Mouse (Mus musculus): ENCODE results near the gene Supt4a. TPM values are rescaled to one million over a fixed set of nuclear protein-coding genes. Genes with fewer than 3 reads are reported as not detected.

Gene Supt4a
- total RNA-seq, 4 experiments from 2014 or later = 63.2 to 84.3 (median 76.2) TPM

GRCm38 (mm10) chr11:87751031-87751430 lies 13.7 kb downstream of the Supt4a start:
- no peak for DNase-seq (ENCODE audit: low spot score in 2 of 2)

- no peak for DNase-seq (ENCODE audit: low spot score in 2 of 2)
These were observed 14.2 kb downstream of the Supt4a start for GRCm38 (mm10) chr11:87751491-87751966.

- no peak for DNase-seq (ENCODE audit: low spot score in 2 of 2)
These were observed 15.0 kb downstream of the Supt4a start for GRCm38 (mm10) chr11:87752307-87752706.

- no peak for DNase-seq (ENCODE audit: low spot score in 2 of 2)
These were observed 15.9 kb downstream of the Supt4a start for GRCm38 (mm10) chr11:87753255-87753654.

GRCm38 (mm10) chr11:87753891-87754501 lies 16.6 kb downstream of the Supt4a start:
- no peak for DNase-seq (ENCODE audit: low spot score in 2 of 2)

- no peak for DNase-seq (ENCODE audit: low spot score in 2 of 2)
These were observed 17.3 kb downstream of the Supt4a start for GRCm38 (mm10) chr11:87754603-87755002.

- DNase-seq (ENCODE audit: low spot score in 2 of 2) = peak in 1 of 2 experiments; percentile 52
These were observed 18.1 kb downstream of the Supt4a start for GRCm38 (mm10) chr11:87755360-87756017.

- DNase-seq (ENCODE audit: low spot score in 2 of 2) = no peak
These were observed 19.0 kb downstream of the Supt4a start for GRCm38 (mm10) chr11:87756251-87756820.

- no peak for DNase-seq (ENCODE audit: low spot score in 2 of 2)
These were observed 19.9 kb downstream of the Supt4a start for GRCm38 (mm10) chr11:87757001-87757954.

- no peak for DNase-seq (ENCODE audit: low spot score in 2 of 2)
These were observed 21.0 kb downstream of the Supt4a start for GRCm38 (mm10) chr11:87758161-87758911.

- no peak for DNase-seq (ENCODE audit: low spot score in 2 of 2)
These were observed 21.7 kb downstream of the Supt4a start for GRCm38 (mm10) chr11:87758957-87759608.

- peak in 1 of 2 experiments; percentile 57 for DNase-seq (ENCODE audit: low spot score in 2 of 2)
These were observed 22.3 kb downstream of the Supt4a start for GRCm38 (mm10) chr11:87759609-87760005.

- DNase-seq (ENCODE audit: low spot score in 2 of 2) = peak; percentile 60 to 76
These were observed 23.1 kb downstream of the Supt4a start, which contains the start of gene Tspoap1 for GRCm38 (mm10) chr11:87760301-87761081. TSS of gene Tspoap1 (plus strand) at chr11:87760541.

GRCm38 (mm10) chr11:87761181-87761721 lies 23.9 kb downstream of the Supt4a start:
- peak in 1 of 2 experiments; percentile 35 for DNase-seq (ENCODE audit: low spot score in 2 of 2)

- DNase-seq (ENCODE audit: low spot score in 2 of 2) = no peak
These were observed 24.7 kb downstream of the Supt4a start for GRCm38 (mm10) chr11:87761806-87762701.

- peak in 1 of 2 experiments; percentile 45 for DNase-seq (ENCODE audit: low spot score in 2 of 2)
These were observed 25.5 kb downstream of the Supt4a start for GRCm38 (mm10) chr11:87762702-87763385.

- DNase-seq (ENCODE audit: low spot score in 2 of 2) = peak; percentile 72 to 91
These were observed 26.2 kb downstream of the Supt4a start for GRCm38 (mm10) chr11:87763511-87763987.
